Mouse (Mus musculus) cerebellum, adult 9-10 months (tissue): ENCODE data around the gene Csf2ra.
"Not testable (repeated sequence)": the region's sequence is repeated elsewhere in the genome, so short reads cannot be mapped to it uniquely, and the experiment has no call there.

Source experiments
- DNase-seq: peaks from one replicate; pipeline ENCODE4 v3.0.0; 2022

Gene Csf2ra

GRCm38 (mm10) chr19:61224678-61225525, 3.3 kb downstream of the Csf2ra start:
- peak; percentile 41 for DNase-seq

DNA sequence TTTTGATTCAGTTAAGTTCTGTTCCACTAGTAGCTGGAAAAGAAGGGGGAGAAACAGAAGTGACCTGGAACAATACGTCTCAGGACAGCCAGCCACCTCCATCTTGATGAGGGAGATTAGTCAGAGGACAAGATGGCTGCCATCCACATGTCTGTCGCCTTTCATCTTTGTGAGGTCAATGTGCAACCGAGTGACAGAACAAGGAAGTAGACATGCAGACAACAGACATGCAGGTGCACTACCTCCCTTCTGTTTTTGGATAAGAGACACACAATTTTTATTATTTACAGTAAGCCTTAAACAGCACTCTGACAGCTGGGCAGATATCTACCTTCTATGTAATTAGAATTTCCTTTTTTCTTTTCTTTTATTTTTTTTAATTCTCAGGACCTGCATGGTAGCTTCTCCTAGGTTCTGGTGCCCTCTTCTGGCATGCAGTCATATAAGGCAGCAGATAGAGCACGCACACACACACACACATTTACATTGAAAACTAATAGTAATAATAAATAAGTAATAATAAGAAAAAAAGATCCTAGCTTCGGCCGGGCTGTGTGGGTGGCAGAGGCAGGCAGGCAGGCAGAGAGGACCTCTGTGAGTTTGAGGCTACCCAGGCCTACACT, 4.4 kb downstream of the Csf2ra start:
- no peak for DNase-seq

GRCm38 (mm10) chr19:61207506-61207905, 20.7 kb downstream of the Csf2ra start:
- DNase-seq = not testable (repeated sequence)

- DNase-seq = no peak
Measured at GRCm38 (mm10) chr19:61199836-61200235, 28.4 kb downstream of the Csf2ra start.

DNA sequence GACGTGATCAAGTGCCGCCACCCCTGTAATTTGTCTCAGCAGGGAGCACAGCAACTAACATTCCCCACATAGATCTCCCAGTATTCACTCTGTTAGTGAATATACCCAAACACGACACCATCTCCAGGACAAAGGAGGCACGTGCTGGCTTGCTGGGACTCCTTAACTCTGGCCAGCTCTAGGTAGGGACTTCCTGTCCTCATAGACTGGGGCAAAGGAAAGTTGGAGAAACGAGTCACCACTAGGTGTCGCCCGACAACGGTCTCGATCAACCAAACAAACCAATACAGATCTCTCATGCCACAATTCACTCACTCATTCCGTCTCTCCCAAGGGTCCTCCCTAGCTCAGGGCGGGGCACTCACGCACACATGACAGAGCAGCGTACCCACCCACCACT, 28.9 kb downstream of the Csf2ra start:
- DNase-seq = peak; percentile 85

GRCm38 (mm10) chr19:61183590-61183989, 44.6 kb downstream of the Csf2ra start, which contains the start of gene Gm6020:
Gene Gm6020, plus strand, starts transcription at chr19:61183890.
- not testable (repeated sequence) for DNase-seq

DNA sequence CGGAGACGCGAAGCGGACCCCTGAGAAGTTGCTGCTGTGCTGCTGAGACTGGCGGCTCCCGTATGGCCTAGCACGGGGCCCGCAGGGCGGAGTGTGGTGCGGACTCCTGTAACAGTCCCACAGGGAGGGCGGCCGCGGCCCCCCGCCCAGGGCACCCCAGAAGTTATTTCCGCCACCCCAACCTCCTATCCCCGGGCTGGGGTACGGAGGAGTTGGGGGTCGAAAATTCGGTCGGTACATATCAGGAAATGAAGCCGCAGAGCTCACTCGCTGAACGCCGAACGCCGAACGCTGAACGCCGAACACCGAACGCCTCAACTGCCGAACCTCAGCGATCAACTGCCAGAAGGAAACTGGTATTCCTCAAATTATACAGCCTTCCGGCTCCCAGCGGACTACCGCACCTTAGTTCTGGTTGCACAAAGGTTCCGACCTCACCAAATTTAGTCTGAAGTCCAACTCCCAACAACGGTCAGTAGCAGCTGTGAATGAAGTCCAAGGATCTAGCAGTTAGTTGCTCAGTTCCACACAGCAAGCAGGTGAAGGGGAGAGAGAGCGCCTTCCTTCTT, 52.4 kb downstream of the Csf2ra start, which contains the start of gene Gm7102:
Gene Gm7102, minus strand, starts transcription at position 554 of the 569 bp plus-strand sequence.
- no peak for DNase-seq
